Mouse (Mus musculus): ENCODE measurements around the gene Sox8. TPM values are rescaled to one million over a fixed set of nuclear protein-coding genes. Genes with fewer than 3 reads are reported as not detected.

Sox8 gene
- total RNA-seq, 4 experiments from 2014 or later, result 47.4 to 54.5 (median 52.1) TPM

- DNase-seq (ENCODE audit: low spot score in 2 of 2), result peak in 1 of 2 experiments; percentile 41
These were observed 9.0 kb upstream of the Sox8 start for GRCm38 (mm10) chr17:25579332-25580047.

GRCm38 (mm10) chr17:25578920-25579319, 8.4 kb upstream of the Sox8 start, which contains the start of gene Lmf1:
TSS of gene Lmf1 (plus strand) at chr17:25579085.
- peak; percentile 94 to 97 for DNase-seq (ENCODE audit: low spot score in 2 of 2)

GRCm38 (mm10) chr17:25577702-25578101, 7.2 kb upstream of the Sox8 start:
- no peak for DNase-seq (ENCODE audit: low spot score in 2 of 2)

- no peak for DNase-seq (ENCODE audit: low spot score in 2 of 2)
These were observed 6.8 kb upstream of the Sox8 start for GRCm38 (mm10) chr17:25577263-25577662.

- DNase-seq (ENCODE audit: low spot score in 2 of 2), result no peak
These were observed 5.5 kb upstream of the Sox8 start for GRCm38 (mm10) chr17:25576034-25576433.

GRCm38 (mm10) chr17:25575208-25575971, 4.9 kb upstream of the Sox8 start:
- DNase-seq (ENCODE audit: low spot score in 2 of 2), result peak in 1 of 2 experiments; percentile 70

GRCm38 (mm10) chr17:25571453-25571820, 951 bp upstream of the Sox8 start:
- no peak for DNase-seq (ENCODE audit: low spot score in 2 of 2)

GRCm38 (mm10) chr17:25569833-25570647, 446 bp downstream of the Sox8 start:
- DNase-seq (ENCODE audit: low spot score in 2 of 2), result no peak

GRCm38 (mm10) chr17:25568880-25569279, 1.6 kb downstream of the Sox8 start:
- no peak for DNase-seq (ENCODE audit: low spot score in 2 of 2)

GRCm38 (mm10) chr17:25568206-25568605, 2.3 kb downstream of the Sox8 start:
- DNase-seq (ENCODE audit: low spot score in 2 of 2), result peak; percentile 66 to 70

- peak; percentile 59 to 87 for DNase-seq (ENCODE audit: low spot score in 2 of 2)
These were observed 2.7 kb downstream of the Sox8 start for GRCm38 (mm10) chr17:25567745-25568144.

- DNase-seq (ENCODE audit: low spot score in 2 of 2), result peak in 1 of 2 experiments; percentile 52
These were observed 3.2 kb downstream of the Sox8 start for GRCm38 (mm10) chr17:25567261-25567660.

GRCm38 (mm10) chr17:25565860-25566600, 4.5 kb downstream of the Sox8 start:
- DNase-seq (ENCODE audit: low spot score in 2 of 2), result no peak

- DNase-seq (ENCODE audit: low spot score in 2 of 2), result peak; percentile 58 to 65
These were observed 5.2 kb downstream of the Sox8 start for GRCm38 (mm10) chr17:25565244-25565643.

- DNase-seq (ENCODE audit: low spot score in 2 of 2), result peak in 1 of 2 experiments; percentile 61
These were observed 6.0 kb downstream of the Sox8 start for GRCm38 (mm10) chr17:25564481-25564880.

GRCm38 (mm10) chr17:25561223-25562028, 9.1 kb downstream of the Sox8 start:
- peak; percentile 67 to 84 for DNase-seq (ENCODE audit: low spot score in 2 of 2)

- DNase-seq (ENCODE audit: low spot score in 2 of 2), result no peak
These were observed 9.8 kb downstream of the Sox8 start for GRCm38 (mm10) chr17:25560554-25561222.

GRCm38 (mm10) chr17:25559634-25560033, 10.9 kb downstream of the Sox8 start:
- DNase-seq (ENCODE audit: low spot score in 2 of 2), result no peak

GRCm38 (mm10) chr17:25556630-25557354, 13.7 kb downstream of the Sox8 start:
- DNase-seq (ENCODE audit: low spot score in 2 of 2), result peak; percentile 84 to 85
